Mouse (Mus musculus) lung, postnatal 4 days (tissue): Measurements from ENCODE around the gene Fads2.
A peak's percentile ranks its signal among the peaks of the same experiment; 100 is the strongest.

Experiments used
- DNase-seq, 2 experiments: peaks; one replicate each; pipeline ENCODE4 v3.0.0; 2021

The Fads2 gene

DNA sequence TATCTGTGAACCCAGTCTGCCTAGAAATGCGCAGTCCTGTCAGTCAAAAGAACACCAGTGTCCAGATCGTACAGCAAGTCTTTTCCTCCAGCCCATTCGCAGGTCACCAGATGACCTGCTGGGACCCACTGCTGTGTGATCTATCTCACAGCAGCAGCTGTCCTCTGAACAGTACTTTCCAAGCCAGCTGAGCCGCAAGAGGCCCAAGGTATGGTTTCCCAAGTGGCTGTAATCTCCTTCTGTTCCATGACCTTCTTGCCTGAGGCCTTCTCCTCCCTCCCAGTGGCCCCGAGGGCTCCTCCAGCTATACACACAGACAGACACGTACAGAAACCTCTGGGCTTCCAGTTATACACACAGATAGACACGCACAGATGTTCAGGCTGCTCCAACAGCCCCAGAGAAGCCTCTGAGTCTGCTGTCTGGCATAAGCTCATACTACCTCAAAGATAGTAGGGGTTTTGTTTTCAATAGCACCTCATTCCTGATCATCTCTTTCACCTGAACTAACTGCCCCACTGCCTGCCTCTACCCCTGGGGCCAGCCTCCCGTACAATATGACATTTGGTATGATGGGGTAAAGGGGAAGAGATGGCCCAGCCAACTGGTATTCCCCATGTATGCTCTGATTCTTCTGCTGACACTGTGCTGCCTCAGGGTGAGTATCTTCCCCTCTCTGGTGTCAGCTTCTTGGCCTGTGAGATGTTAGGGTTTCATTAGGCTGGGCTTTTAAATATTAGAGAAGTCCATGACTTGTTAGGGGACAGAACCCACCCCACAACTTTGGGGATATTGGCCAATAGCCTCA lies 40.6 kb downstream of the Fads2 start:
- peak in 1 of 2 experiments; percentile 34 for DNase-seq

DNA sequence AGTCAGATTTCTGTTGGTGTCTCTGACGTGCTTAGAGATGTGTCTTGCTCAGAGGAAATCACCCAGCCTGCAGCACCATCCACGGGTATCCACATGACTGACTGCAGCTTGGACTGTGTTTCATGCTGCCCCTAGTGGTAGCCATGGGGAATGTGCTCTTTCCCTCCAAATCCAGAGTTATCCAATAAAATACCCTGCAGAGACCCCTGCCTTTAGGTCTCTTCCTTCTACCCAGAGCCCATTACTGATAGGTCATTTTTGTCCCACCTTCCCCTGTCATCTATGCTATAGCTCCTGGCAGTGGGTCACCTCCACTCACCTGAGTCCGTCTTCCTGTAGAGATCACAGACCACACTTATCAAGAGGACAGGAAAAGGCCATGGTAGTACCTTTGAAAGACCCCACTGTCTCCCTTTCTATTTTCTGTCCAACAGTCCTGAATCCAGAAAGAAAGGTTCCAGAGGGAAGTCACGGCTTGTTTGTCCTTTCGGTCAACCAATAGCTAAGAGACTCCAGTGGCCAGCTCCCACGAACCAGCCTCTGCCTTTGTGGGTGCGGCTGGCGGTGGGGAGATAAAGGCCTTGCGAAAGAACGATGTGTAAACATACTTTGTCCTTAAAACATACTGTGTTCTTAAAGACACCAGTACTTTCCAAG lies 41.5 kb downstream of the Fads2 start:
- DNase-seq, result peak; percentile 59 to 84

DNA sequence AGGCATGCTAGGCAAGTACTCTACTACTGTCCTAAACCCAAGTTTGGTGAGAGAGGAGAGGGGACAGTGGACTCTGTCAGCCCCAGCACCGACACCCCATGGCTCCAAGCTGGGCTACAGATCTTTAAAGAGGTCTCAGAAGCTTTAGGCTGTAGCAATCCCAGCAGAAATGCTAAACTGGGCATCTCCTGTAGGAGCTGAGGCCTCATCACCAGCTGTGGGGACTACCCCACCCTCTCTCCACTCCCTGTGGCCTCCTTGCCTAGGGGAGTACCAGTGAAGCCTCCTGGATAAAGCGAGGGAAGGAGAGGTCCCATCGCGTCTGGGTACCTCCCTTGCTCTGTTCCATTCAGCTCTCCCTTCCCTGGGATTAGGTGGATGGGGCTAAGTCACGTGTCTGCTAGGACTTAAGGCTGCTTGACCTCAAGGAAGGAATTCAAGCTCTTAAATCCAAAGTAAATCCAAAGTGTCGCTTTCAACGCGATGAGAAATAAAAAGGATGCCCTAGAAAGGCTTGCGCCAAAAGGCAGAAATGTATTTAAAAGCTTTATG lies 42.6 kb downstream of the Fads2 start:
- no peak for DNase-seq

DNA sequence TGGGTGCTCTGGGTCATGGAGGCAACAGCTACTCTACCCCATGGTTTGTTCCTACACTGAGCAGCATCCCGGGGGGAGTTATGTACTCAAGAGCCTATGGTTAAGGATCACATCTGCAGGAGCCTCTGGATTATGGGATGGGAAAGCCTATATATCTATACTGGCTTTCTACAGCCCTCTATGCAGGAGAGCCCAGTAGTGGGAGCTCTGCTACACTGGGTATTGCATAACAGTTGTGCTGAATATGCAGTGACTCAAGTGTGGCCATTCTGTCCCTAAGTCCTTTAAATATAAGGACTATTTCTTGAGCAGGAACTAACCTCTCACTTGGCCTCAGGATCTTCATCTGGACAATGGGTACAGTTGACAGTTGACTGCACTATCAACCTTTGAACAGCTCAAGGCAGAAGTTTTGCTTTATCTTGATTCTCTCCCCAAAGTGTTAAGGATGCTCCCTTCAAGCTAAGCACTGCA lies 43.2 kb downstream of the Fads2 start:
- DNase-seq, result no peak

DNA sequence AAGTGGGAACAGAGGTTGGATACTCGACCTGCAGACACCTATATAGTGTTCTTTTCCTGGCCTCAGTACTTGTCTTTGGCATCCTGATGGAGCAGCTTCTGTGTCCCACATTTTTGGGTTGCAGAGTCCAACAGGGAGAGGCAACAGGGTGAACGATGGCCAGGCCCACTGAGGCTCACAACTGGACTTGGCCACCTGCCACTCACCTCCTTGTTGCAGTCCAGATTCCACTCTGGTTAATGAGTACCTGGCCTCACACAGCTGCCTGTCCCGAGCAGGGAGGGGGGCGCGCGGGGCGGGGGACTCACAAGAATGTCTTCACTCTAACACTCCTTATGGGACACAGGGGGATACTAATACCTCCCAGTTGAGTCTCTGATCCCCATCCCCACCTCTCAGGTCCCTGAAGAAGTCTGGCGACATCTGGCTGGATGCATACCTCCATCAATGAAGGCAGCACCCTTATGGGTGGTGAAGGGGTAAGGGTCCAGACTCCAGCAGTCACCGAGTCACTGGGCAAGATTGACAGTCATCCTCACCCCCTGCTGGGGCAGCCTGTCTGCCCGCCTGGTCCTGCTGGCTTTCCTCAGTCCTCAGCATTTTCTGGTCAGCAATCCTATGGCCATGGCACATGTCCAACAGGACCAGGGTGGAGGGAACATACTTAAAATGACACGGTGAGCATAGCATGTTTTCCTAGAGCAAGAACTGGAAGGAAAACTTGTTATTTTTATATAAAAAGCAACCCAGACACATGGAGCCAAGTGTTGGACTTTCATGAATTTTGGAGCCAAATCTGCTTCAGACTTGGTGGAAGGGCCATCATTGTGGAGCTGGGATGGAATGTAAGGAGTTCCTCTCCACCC lies 43.8 kb downstream of the Fads2 start:
- peak; percentile 63 to 77 for DNase-seq

DNA sequence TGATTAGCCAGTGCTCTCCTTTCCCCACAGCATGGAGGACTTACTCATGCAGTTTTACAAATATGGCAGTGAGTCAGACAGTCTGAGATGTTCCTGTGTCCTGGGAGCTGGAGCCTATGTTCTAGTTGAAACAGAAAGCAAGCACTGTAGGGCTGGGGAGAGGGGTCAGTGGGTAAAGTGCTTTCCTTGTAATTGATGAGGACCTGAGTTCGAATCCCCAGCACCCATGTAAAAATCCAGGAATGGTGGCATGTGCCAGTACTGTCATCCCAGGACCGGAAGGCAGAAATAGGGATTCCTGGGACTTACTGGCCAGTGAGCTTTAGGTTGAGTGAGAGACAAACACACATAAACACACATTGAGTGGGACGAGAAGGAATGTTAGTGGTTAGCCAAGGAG lies 44.9 kb downstream of the Fads2 start:
- no peak for DNase-seq

DNA sequence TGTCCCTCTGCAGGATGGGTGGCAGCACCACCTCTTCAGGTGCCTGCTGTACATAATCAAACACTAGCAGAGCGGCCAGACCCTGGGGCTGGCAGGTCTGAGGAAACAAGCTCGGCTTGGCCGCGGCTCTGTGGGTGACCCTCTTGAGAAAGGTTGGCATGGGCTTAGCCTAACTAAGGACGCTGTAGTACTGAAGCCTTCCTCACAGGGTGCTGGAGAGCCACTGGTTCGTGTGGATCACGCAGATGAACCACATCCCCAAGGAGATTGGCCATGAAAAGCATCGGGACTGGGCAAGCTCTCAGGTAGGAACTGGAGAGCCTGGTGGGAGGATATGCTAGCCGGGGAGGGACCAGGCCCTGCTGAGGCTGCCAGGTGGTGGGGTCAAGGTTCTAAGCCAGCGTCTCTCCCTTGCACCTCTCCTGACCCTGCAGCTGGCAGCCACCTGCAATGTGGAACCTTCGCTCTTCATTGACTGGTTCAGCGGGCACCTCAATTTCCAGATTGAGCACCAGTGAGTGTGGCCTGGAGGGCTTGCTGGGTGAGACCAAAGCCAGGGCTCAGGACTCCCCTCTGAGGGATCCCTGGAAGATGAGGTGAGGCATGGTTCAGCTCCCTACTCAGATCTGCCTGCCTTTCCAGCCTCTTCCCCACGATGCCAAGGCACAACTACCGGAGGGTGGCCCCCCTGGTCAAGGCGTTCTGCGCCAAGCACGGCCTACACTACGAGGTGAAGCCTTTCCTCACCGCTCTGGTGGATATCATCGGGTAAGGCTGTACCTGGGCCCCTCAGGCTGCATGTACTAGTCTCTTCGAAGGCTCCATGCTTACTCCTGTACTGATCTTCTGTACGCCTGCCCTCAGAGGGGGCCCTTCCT lies 45.5 kb downstream of the Fads2 start:
- peak; percentile 27 to 40 for DNase-seq

DNA sequence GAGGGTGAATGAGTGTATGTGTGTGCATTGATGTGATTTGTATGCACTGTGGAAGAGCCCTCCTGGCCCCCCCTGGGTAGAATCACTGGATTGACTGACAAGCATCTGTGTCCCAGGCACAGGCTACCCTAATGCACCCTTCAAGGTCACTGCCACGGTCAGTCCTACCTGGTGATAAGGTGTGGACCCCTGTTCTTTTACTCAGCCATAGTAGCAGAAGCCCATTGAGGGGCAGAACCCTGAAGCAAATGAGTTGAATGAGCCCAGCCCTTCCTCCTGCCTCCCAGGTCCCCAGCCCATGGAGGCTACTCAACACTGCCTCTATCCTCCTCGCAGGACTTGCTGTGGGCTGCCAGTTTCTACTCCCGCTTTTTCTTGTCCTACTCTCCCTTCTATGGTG lies 46.3 kb downstream of the Fads2 start:
- no peak for DNase-seq

DNA sequence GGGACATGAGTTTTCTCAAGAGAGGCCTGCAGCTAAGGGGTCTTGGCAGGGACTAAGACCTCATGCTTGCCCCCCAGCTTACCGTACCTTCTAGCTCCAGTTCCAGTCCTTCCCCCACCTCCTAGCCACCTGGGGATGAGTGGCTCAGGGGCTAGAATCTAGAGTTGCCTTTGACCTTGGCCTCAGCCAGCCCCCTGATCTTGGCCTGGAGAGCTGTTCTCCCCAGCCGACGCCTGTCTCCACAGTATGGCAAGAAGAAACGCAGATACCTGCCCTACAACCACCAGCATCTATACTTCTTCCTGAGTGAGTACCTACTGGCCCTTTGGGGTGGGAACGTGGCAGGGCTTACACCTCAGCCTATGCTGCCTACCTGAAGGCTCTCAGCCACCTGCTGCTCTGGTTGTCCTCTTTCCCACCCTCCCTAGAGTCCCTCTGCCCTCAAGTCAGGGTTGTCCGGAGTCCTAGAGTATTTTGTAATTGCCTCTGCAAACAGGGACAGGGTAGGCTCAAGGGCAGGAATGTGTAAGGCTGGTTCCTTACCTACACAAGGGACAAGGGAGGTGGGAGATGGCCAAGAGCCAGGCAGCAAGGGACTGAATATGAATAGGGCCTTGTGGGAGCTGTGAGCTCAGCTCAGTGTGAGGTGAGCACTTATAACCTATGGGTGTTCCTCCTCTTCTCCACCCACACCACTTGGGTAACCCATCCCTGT lies 47.0 kb downstream of the Fads2 start:
- DNase-seq, result peak; percentile 13 to 53

DNA sequence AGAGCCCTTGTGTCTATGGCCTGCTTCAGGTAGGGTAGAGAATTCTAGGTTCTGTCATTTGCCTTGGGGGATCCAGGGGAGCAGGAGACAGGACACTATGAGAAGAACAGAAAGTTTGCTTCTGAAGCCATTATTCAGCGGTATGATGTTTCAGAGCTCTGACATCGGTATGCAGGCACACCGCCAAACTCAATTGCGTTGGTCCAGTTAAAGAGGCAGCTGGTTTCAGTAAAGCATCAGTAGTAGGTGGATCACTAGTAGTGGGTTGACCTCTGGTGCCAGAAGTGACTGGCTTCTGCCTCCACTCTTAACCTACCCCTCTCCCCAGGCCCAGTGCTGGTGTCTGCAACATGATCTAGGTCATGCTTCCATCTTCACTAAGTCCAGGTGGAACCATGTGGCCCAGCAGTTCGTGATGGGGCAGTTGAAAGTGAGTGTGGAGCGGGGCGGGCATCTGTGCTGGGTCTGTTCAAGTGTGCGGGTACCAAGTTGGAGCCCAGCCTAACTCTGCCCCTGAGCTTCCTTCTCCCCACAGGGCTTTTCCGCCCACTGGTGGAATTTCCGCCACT lies 47.8 kb downstream of the Fads2 start:
- peak; percentile 23 to 70 for DNase-seq

DNA sequence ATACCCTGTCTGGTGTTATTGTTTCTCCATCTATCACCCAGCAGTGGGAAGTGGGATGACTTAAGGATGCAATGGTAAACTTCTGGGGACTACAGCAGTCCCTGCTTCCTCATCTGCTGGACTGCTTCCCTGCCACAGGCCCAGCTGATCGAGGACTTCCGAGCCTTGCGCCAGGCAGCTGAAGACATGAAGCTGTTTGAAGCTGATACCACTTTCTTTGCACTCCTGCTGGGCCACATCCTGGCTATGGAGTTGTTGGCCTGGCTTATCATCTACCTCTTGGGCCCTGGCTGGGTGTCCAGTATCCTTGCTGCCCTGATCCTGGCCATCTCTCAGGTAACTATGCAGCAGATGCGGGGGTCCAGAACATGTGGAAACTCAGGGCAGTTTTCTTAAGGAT lies 48.8 kb downstream of the Fads2 start:
- no peak for DNase-seq

DNA sequence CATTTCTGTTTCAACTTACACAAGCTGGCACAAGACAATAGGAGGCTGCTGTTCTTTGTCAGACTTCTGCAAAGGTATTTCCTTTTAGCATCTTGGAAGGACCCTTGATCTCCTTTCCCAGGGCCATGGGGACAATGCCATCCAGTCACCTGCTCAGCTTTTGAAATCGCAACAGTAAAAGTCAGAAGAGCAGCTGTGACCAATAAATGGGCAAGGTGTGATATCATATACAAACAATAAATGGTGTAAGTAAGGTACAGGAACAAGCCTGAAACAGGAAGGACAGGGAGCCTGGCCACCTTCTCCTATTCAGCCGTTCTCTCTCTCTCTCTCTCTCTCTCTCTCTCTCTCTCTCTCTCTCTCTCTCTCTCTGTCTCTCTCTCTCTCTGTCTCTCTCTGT lies 51.1 kb downstream of the Fads2 start:
- peak in 1 of 2 experiments; percentile 4 for DNase-seq

DNA sequence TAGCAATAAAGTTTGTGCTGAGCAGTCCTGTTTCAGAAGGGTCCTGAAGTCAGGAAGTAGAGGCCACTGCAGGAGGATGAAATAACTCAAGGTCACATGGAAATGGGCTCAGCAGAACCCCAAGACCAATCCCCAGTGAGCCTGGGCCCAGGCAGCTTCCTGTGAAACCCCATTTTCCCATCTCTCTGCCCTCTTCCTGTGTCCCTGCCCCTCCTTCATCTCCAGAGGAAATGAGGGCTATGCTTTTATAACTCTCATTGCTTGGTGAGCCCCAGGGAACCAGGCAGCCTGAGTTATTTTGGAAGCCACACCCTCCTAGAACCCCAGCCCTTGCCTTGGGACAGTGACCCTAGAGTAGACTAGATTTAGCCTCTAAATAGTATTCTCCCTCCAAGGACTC lies 52.0 kb downstream of the Fads2 start:
- peak in 1 of 2 experiments; percentile 3 for DNase-seq

DNA sequence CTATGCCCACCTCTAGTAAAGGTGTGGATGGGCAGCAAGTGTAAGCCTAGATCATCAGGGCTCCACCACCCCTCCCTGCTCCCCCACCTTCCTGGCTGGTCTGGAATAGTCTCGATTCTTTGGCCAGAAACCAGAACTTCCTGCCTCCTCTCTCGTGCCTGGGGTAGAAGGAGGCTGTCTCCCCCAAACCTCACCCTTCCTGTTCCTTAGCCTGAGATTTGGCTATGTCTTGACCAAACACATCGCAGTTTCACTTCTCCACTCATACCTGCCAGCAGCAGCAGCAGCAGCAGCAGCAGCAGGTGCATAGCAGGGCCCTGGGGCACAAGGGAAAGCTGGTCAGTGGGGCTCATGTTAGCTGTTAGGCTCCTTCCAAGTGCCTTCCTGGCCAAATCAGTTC lies 54.6 kb downstream of the Fads2 start:
- peak in 1 of 2 experiments; percentile 20 for DNase-seq

DNA sequence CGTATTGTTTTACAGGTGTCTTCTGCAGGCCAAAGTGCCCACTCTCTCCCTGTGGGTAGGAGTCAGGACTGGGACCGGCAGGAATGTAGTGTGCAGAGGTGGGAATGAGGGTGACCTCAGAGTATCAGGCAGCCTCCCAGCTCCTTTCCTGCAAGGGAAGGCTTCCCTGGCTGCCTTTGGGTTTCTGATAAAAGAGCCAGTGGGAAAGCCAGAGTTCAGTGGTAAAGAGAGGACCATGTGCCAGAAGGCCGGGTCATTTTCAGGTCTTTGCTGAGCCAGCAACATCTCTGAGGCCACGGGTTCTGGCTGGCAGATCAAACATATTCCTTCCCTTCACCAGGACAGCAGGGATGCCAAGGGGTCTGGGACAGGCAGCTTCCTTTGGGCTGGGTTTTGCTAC lies 55.2 kb downstream of the Fads2 start:
- peak in 1 of 2 experiments; percentile 3 for DNase-seq

DNA sequence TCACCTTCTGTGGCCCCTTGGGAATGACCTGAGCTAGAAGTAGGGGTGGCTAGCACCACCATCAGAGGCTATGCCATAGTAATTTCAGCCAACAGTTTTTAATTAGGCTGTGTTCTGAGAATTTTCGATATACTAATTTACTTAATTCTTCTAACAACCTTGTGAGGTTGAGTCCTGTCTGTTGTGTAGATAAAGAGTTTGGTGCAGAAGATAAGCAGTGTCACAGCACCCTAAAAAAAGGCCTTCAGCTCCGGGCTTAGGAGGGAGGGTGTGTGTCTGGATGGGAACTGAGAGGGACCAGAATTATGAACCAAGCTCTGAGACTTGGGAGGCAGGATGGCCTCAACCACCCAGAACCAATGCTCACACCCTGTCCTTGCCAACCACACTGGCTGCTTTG lies 55.8 kb downstream of the Fads2 start:
- DNase-seq, result no peak

DNA sequence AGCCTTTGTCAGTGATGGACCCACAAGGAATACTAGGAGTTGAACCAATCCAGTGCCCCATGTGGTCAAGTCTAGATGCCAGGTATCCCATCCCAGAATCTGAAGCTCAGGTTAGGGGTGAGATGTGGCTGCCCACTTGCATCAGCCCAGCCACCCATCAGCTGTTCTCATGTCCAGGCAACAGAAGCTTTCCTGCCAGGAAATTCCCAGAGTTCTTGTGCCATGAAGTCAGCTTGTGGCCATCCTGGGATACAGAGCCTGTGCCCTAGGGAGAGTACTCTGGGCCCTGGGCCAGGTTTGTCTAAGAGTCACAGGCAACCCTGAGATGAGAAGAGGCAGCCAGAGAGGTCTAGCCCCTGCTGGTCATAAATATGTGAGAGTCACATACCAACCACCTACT lies 57.9 kb downstream of the Fads2 start:
- peak; percentile 59 to 73 for DNase-seq

DNA sequence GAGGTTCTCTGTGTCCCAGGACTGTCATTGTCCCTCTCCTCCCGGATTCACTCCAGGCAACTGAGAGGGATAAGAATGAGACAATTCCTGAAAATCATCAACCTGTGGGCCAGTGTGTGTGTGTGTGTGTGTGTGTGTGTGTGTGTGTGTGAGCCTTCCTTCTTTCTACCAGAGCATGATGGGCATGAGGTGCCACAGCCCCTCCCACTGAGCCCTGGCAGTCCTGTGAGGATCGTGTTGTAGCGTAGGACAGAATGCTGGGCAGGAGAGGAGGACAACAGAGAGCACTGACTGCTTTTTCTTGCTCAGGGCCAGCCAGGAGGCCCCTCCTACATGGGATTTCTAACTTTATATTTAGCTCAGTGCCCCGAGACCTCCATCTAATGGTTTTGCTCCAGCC lies 58.7 kb downstream of the Fads2 start:
- DNase-seq, result no peak

DNA sequence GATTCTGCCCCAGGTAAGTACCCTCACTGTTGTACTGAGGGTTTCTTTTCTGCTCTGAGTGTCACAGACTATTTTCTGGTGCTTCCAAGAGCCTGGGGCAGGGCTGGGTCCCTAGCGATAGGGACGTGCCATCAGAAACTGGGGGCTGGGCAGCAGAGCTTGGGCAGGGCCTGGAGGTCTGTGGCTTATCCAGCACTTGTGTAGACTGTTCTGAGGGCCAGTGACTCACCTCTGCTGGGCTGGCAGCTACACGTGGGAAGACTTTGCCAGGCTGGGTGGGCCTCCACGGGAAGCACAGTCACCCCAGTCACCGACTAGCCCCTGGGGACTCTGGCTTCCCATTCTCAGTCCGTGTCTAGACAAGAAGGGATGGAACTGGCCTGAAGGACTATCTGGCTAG lies 59.3 kb downstream of the Fads2 start:
- peak in 1 of 2 experiments; percentile 62 for DNase-seq

DNA sequence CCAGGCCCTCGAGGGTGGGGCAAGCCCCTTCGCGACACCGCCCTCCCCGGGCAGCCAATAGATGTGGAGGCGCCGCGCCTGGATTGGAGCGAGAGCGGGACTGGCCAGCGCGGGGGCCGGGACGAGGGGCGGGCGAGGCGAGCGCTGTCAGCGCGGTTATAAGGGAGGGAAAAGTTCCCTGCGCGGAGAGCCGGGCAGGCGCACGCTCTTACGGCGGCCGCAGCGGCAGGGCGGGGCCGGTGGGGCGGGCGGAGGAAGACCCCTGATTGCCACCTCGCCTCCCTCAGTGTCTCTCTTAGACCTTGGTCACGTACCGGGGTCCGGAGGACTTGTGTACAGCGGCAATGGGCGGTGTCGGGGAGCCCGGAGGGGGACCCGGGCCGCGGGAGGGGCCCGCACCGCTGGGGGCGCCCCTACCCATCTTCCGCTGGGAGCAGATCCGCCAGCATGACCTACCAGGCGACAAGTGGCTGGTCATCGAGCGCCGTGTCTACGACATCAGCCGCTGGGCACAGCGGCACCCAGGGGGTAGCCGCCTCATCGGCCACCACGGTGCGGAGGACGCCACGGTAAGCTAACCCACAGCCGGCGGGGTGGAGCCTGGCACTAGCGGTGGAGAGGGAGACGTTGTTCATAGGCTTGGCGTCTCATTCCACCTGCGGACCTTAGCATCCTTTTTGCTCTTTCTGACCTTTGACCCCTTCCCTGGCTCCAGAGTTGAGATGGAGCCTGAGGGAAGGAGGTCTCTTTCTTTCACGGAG lies 60.0 kb downstream of the Fads2 start, which contains the start of gene Fads3:
TSS of gene Fads3 (plus strand) at position 182 of the 761 bp plus-strand sequence.
- DNase-seq, result peak; percentile 90 to 96
